Comparison of ENCODE assay signal across 18 mouse cellular contexts in the genomic region with DNA sequence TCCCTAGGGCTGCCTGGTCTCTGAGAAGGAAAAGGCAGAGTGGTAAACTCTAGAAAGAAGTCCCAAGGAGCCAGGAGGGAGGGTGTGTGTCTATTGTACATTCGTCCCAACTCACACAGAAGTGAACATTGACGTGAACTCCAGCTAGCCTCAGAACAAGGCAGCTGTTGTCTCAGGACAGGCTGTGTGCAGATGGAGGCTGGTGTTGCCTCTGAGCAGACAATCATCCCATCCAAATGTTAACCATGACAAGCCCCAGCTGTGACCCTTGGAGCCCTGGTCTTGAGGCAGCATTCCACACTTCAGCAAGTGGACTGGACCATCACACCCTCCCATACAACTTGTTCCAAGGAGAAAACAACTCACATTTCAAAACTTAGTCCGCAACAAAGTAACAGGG.
DNase-seq lines count a peak whose midpoint lies in the region; ATAC-seq and TF ChIP-seq lines count a peak whose summit lies in the region.
"Had no signal": no experiment of that assay in that cellular context is flagged by ENCODE, and none has a peak within 500 bp of the region (broad histone marks: within the 10 kb centered on the region; RNA-seq: fewer than 3 reads in every experiment).

No protein-coding gene starts in this region.

- WGBS in heart, adult 2 months = 76% methylated on average over 3 of the region's 3 CpGs
- 95% methylated on average over 3 of the region's 3 CpGs for WGBS in heart, postnatal 0 days
- WGBS in intestine, embryonic 16.5 days = 87% methylated on average over 3 of the region's 3 CpGs

- intact Hi-C loops in heart, adult 2 months (cut with DNase I) = no loop called here

- H3K4me2 ChIP-seq in heart, postnatal 0 days (ENCODE audit: low read depth, low read length) = no peak overlapping the region
- H3K4me2 ChIP-seq in intestine, embryonic 16.5 days (ENCODE audit: low read depth, low read length) = no peak overlapping the region
- H3K4me2 ChIP-seq: forebrain, embryonic 15.5 days; hindbrain, embryonic 12.5 days; lung, embryonic 14.5 days; midbrain, embryonic 12.5 days; neural tube, embryonic 13.5 days had no signal

- DNase-seq in kidney, postnatal 10 days = peak; percentile 77
- DNase-seq in kidney, adult 8-10 months = no peak
- peak; percentile 65 to 78 for DNase-seq in heart, adult 2 months
- DNase-seq in heart, postnatal 0 days (ENCODE audit: low spot score) = no peak
- peak; percentile 78 for DNase-seq in lung, postnatal 10 days
- no peak for DNase-seq in left cerebral cortex, adult 11 months (ENCODE audit: low spot score)
- no peak for DNase-seq in cerebellum, adult 11-12 months
- DNase-seq: adrenal gland, adult 8-10 months; B cell, adult 2 months; cerebellum, adult 2 months; lung, embryonic 14.5 days; right cerebral cortex, postnatal 4 days had no signal

- peak overlapping the region; percentile 98 for H3K27ac ChIP-seq in heart, adult 2 months
- H3K27ac ChIP-seq in heart, postnatal 0 days (ENCODE audit: low read depth) = peak overlapping the region; percentile 92; the same call in 1 of the 2 replicates
- H3K27ac ChIP-seq in intestine, embryonic 16.5 days (ENCODE audit: low read length) = no peak overlapping the region
- H3K27ac ChIP-seq: forebrain, embryonic 15.5 days; hindbrain, embryonic 12.5 days; midbrain, embryonic 12.5 days; neural tube, embryonic 13.5 days had no signal

- peaks cover 40% of the 10 kb centered on the region for H3K4me1 ChIP-seq in heart, adult 2 months (ENCODE audit: control insufficient read depth, insufficient read depth, low read length)
- peaks cover 36% of the 10 kb centered on the region for H3K4me1 ChIP-seq in heart, postnatal 0 days (ENCODE audit: control insufficient read depth, insufficient read depth)
- H3K4me1 ChIP-seq in intestine, embryonic 16.5 days (ENCODE audit: control insufficient read depth, insufficient read depth, low read length) = no peaks in the 10 kb centered on the region
- H3K4me1 ChIP-seq: forebrain, embryonic 15.5 days; hindbrain, embryonic 12.5 days; midbrain, embryonic 12.5 days; neural tube, embryonic 13.5 days had no signal

- H3K36me3 ChIP-seq in heart, adult 2 months (ENCODE audit: control insufficient read depth, insufficient read depth, low read length) = peaks cover 10% of the 10 kb centered on the region
- no peaks in the 10 kb centered on the region for H3K36me3 ChIP-seq in heart, postnatal 0 days (replicated peaks; ENCODE audit: control insufficient read depth, insufficient read depth, low read length)
- H3K36me3 ChIP-seq in intestine, embryonic 16.5 days (ENCODE audit: control insufficient read depth, insufficient read depth, low read length) = no peaks in the 10 kb centered on the region
- H3K36me3 ChIP-seq: forebrain, embryonic 15.5 days; hindbrain, embryonic 12.5 days; midbrain, embryonic 12.5 days; neural tube, embryonic 13.5 days had no signal

- H3K79me2 ChIP-seq in heart, adult 2 months (replicated peaks; ENCODE audit: control insufficient read depth, insufficient read depth, low read length) = no peaks in the 10 kb centered on the region

- TF ChIP-seq POLR2A in heart, adult 2 months (IDR thresholded peaks at IDR 0.05; ENCODE audit: insufficient read depth, low read depth, low read length) = no peak

- no peak overlapping the region for H3K4me3 ChIP-seq in heart, adult 2 months
- H3K4me3 ChIP-seq in heart, postnatal 0 days (ENCODE audit: low read depth, low read length) = no peak overlapping the region
- no peak overlapping the region for H3K4me3 ChIP-seq in intestine, embryonic 16.5 days (ENCODE audit: low read length)
- H3K4me3 ChIP-seq: erythroblast, embryonic 14.5 days; forebrain, embryonic 15.5 days; hindbrain, embryonic 12.5 days; midbrain, embryonic 12.5 days; neural tube, embryonic 13.5 days had no signal

- no peak for TF ChIP-seq CTCF in heart, adult 2 months (IDR thresholded peaks at IDR 0.05)
- TF ChIP-seq CTCF in heart, postnatal 0 days (IDR thresholded peaks at IDR 0.05; ENCODE audit: low read depth) = no peak

- peaks cover 17% of the 10 kb centered on the region for H3K9me3 ChIP-seq in heart, postnatal 0 days (replicated peaks; ENCODE audit: control insufficient read depth, low read length)
- peaks cover 13% of the 10 kb centered on the region; the same call in 1 of the 2 replicates for H3K9me3 ChIP-seq in intestine, embryonic 16.5 days (ENCODE audit: control insufficient read depth, low read length)
- H3K9me3 ChIP-seq: forebrain, embryonic 15.5 days had no signal

- no peaks in the 10 kb centered on the region for H3K27me3 ChIP-seq in heart, adult 2 months (ENCODE audit: control insufficient read depth, insufficient read depth, low read length)
- no peaks in the 10 kb centered on the region for H3K27me3 ChIP-seq in heart, postnatal 0 days (ENCODE audit: control insufficient read depth, insufficient read depth, low read length)
- no peaks in the 10 kb centered on the region for H3K27me3 ChIP-seq in intestine, embryonic 16.5 days (replicated peaks; ENCODE audit: control insufficient read depth, insufficient read depth, low read length)
- H3K27me3 ChIP-seq: forebrain, embryonic 15.5 days; hindbrain, embryonic 12.5 days; midbrain, embryonic 12.5 days; neural tube, embryonic 13.5 days had no signal

- no peak for ATAC-seq in heart, postnatal 0 days (ENCODE audit: insufficient read depth, low read depth)
- no peak for ATAC-seq in intestine, embryonic 16.5 days
- ATAC-seq: forebrain, embryonic 15.5 days had no signal

- H3K9ac ChIP-seq in heart, adult 2 months (ENCODE audit: low read depth, low read length) = no peak overlapping the region
- H3K9ac ChIP-seq in heart, postnatal 0 days (replicated peaks; ENCODE audit: low read depth, low read length) = no peak overlapping the region
- H3K9ac ChIP-seq in intestine, embryonic 16.5 days (ENCODE audit: low read depth, low read length) = no peak overlapping the region
- H3K9ac ChIP-seq: forebrain, embryonic 15.5 days; hindbrain, embryonic 12.5 days; lung, embryonic 14.5 days; midbrain, embryonic 12.5 days; neural tube, embryonic 13.5 days had no signal

- TF ChIP-seq EP300 in heart, adult 2 months (IDR thresholded peaks at IDR 0.05; ENCODE audit: insufficient read depth, low read depth, low read length) = peak; percentile 85; the same call in 1 of the 2 replicates
- TF ChIP-seq EP300 in heart, postnatal 0 days (IDR thresholded peaks at IDR 0.05; ENCODE audit: low read depth) = no peak

Comparison
In these comparisons a context has a peak if more than half of its experiments do, and no peak if none do; other contexts are left out.
1. DNase-seq: peak in kidney, postnatal 10 days (single experiment), heart, adult 2 months (2 of 2) and lung, postnatal 10 days (single experiment); none in kidney, adult 8-10 months (0 of 2), heart, postnatal 0 days (single experiment), left cerebral cortex, adult 11 months (single experiment) and cerebellum, adult 11-12 months (single experiment).